Mouse (Mus musculus) frontal cortex, postnatal 10 days (tissue): ENCODE results near the gene Rarres2.
A peak's percentile ranks its signal among the peaks of the same experiment; 100 is the strongest.

Source experiments
- DNase-seq, 2 experiments: peaks; one replicate each; pipeline ENCODE4 v3.0.0; 2022; ENCODE audit warnings: low spot score in 2 of 2, mixed read lengths in 1 of 2

Rarres2 gene

DNA sequence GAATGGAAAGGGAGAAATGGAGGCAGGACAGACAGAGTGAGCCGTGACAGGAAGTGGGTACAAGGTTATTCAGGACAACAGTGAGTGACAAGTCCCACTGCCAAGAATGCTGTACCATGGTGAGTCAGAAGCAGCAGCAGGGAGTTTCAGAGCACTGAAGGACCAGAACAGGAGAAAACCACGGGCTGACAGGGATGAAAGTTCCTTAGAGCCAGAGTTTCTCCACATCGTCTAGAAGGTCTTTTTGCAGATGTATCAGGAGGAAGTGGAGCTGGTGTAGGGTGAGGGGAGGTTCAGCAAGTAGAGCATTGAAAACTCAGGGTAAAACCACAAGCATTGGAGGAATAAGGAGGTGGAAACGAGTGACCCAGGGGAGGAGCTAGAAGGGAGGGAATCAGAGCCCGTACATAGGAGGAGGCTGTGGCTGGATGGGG is 6.6 kb upstream of the Rarres2 start:
- DNase-seq: no peak

DNA sequence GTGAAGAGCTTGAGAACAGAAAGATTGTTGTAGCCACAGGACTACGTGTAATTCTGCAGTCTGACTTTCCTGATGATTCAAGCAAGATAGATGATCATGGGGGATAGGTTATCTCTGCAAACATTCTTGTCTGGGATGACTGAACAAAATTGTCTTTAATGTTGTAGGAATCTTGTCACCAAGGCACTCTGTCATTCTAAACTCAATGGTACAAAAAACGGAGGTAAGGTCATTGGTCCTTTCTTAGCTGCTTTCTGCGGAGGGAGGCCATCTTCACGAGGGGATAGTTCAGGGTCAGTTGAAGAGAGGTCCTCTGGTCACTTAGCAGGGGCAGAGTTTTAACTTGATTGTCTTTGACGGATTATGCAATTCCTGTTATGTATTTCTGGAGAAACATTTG is 6.1 kb upstream of the Rarres2 start:
- no peak for DNase-seq

DNA sequence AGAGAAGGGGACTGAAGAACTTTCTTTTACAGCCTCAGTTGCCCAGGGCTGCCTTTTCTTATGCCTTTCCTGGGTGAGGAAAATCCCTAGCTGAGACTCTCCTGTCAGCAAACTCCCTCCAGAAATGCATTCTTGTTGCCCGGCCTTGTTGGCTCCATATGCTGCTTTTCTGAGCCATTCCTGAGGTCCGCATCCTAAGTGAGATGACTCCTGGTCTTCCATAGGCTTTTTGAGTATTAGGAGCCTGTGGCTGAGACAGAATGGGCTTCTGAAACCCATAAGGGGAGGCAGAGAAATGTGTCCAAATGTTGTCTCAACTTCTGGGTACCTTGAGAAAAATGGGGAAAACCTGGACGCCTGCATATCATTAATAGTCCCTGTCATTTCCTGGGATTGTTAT is 1.4 kb upstream of the Rarres2 start:
- no peak for DNase-seq

DNA sequence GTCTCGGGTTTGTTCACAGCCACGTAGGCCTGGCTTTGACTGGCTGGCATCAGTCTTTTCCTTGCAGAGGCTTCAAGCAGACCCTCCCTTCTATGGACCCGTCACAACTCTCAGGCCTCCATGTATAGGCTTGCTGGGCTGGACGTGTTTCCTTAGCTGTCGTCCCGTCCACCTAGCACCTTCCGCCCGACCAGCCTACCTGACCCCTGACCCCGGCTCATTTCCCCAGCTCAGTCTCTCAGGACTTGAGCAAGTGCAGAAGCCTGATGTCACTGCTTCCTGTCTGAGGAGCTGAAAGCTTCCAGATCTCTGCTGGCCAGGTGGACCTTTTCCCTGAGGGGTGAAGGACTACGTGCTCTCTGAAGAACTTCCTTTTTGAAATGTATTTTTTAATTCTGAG is 691 bp upstream of the Rarres2 start:
- DNase-seq: no peak

DNA sequence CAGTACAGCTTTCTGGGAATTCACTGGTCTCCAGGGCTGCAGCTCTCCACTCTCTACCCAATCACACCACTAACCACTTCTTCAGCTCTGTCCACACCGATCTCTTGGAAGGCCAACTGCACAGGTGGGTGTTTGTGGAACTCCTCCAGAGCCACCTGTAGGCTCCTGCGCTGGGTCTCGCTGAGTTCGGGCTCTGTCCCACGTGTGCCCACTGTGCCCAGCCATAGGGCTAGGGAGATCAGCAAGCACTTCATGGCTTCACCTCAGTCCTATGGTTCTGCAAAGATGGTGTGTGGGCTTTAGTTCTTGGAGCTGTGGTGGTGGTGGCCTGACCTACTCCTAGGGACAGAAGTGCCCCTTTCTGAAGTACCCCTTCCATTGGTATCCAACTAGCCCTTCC is 575 bp downstream of the Rarres2 start:
- DNase-seq: no peak

DNA sequence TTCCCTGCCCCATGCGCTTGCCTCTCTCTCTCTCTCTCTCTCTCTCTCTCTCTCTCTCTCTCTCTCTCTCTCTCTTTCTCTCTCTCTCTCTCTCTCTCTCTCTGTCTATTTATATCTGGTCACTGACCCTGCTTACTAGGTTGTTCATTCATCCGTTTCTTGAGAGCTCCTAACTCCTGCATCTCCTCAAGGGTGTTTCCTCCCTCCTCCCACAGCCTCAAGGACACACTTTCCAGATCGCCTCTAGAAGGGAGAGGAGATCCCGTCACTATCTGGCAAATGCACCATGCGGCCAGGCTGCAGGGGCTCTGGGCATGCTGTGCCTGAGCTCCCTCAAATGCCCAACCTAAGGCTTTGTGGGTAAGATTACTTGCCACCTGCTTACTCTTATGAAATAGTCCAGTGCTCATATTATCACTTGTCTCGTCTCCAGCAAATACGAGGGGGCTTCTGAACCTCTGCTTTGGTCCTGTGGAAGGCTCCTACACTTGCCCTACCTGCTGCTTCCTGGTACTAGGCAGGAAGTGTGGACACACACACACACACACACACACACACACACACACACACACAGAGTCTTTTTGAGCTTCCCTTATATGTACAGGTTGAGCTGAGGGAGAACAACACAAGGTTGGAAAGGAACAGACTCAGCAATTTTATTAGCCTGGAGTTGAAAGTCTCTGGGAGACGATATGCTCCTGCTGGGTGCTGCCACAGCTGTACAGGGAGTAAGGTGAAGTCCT is 3.4 kb downstream of the Rarres2 start:
- DNase-seq: no peak

DNA sequence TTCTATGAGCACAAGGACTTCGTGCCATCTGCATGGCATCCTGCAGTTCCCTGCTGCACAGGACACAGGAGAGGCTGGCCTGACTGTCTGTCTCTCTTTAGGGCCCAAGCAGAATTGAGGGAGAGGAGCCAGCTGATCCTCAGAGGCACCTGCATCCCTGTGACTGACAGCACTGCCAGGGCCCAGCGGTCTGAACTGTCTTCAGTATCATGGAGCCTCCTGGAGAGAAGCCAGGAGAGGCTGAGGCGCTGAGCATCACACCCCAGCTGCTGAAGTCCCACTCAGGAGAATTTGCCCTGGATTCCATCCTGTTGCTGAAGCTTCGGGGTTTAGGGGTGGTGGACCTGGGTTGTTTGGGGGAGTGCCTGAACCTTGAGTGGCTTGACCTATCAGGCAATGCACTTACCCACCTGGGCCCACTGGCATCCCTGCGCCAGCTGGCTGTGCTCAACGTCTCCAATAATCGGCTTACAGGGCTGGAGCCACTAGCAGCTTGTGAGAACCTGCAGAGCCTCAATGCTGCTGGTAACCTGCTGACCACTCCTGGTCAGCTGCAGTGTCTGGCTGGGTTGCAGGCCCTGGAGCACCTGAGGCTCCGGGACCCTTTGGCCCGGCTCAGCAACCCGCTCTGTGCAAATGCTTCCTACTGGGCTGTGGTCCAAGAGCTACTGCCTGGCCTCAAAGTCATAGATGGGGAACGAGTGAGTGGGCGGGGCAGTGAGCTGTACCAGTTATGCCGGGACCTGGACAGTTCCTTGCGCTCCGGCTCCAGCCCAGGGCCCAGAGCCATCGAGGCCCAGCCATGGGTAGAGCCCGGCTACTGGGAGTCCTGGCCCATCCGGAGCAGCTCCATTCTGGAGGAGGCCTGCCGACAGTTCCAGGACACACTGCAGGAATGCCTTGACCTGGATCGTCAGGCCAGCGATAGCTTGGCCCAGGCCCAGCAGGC is 4.3 kb downstream of the Rarres2 start:
- no peak for DNase-seq

DNA sequence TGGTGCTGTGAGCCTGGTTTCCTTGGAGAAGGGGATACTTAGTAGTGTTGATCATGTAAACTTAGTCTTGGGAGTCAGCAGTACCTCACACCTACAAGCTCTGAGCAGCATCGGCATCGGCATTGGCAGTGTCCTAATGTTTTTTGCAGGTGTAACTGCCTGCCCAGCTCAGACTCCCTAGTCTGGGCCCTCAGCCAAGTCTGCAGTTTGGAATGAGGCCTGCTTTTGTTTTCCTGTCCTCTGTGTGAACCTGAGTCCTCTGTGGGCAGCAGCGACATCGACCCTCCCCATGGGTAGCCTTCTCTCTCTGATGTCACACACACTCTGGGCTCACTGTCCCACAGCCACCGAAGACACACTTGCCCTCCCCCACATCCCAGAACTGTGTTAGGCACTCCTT is 6.3 kb downstream of the Rarres2 start:
- no peak for DNase-seq

DNA sequence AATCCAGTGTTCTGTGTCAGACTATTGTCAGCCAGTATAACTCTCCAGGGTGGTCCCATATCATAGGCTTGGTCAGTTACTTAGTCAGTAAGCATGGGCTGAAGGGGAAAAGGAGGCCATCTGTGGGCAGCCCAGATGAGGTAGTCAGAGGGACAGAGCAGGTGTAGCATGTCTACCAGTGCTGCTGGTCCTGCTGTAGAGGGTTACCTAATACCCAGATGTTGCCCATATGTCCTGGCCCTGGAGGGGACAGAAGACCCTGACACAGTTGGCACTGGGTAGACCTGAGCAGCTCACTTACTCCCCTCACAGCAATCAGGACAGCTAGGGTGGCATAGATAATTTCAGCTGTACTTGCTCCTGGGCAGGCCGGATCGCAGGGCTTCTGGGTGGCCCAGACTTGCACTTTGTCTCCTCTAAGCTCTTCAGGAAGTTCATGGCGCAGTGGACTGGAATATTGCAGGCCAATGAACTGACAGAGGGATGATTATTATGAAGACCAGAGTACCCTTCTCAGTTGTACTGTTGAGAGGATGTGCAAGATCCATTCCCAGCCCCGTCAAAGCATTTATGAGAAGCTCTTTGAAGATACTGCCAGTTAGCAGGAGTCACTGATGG is 6.8 kb downstream of the Rarres2 start:
- no peak for DNase-seq

DNA sequence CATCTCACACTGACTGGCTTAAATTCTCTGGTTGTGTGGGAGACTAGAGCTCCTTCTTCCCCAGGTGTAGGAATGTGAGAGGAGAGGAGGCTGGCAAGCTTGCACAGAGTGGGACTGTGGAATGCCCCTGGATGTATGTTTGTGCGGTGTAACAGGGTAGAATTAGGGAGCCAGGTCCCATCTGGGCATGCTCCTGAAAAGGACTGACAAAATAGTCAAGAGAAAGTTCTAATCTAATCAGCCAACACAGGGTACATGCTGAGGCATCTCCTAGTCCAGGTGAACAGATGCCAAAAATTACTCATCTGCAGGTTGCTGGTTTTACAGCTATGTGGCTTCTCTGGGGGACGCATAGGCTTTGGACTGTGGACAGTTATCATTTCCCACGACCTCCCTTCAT is 16.6 kb downstream of the Rarres2 start:
- no peak for DNase-seq

DNA sequence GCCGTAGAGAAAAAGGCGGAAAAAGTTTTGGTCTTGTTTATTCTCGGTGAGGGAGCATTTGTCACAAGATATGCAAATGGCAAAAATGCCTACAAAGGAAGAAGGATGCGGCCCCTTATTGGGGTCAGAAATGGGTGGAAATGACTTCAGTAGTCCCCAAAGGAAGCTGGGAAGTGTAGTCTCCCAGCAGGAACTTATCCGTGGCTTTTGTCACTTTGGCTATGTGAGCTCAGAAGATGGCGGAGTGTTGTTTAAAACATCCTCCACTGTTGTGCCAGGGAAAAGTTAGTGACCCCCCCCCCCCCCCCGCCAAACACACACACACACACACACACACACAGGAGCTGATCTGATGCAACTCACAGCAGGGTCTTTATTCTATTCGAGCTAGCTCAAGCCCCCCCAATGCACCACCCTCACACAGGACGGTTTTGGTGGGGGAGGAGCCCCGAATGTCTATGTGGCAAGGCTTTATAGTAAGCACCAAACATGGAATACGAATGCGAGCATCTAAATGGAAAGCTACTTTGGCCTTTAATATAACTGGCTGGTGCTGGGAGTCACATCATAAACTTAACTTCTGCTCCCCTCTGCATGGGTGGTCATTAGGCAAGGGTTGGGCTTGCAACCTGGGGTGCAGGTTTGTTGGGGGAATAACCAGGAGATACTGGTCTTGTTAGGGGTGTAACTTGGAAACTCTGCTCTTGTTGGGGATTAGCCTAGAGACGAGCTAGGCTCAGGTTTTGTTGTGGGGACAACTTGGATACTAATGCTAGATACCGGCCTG is 17.3 kb downstream of the Rarres2 start:
- peak; percentile 52 to 61 for DNase-seq

DNA sequence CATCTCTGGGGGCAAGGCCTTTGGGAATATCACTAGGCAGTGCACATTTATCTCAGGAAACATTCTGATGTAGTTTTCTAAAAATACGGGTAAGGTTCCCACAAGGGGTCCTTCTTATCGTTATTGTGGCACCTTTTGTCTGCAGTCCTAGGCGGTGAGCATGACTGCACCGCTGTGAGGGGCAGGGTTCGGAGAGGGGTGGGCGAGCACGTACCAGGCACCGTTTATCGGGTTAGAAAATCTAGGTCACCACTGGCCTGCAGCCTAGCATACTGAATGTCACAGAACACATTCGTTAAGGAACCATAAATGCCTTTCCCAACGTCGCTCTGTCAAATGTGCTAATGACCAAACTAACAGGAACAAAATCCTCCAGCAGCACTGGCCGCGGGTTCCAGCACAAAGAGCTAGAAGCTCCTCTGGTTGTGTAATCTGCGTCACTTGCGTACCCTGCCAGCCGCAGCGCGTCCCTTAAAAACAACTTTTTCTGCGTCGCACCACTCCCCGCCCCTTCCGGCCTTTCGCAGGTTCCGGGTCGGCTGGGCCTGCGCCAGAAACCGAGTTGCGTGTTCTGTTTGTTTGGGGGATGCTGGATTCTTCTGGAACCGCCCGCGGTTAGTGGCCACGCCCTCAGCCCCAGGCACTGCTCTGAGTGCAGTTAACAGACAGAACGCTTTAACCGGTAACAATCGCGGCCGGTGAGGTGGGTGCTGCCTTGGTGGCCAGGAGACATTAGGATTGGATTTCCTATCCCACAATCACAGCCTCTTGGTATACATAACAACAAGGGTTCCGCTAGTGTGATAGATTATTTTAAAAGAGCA is 18.1 kb downstream of the Rarres2 start, which contains the start of gene Lrrc61:
Gene Lrrc61, plus strand, starts transcription at position 517 of the 824 bp plus-strand sequence.
- peak; percentile 94 to 96 for DNase-seq

DNA sequence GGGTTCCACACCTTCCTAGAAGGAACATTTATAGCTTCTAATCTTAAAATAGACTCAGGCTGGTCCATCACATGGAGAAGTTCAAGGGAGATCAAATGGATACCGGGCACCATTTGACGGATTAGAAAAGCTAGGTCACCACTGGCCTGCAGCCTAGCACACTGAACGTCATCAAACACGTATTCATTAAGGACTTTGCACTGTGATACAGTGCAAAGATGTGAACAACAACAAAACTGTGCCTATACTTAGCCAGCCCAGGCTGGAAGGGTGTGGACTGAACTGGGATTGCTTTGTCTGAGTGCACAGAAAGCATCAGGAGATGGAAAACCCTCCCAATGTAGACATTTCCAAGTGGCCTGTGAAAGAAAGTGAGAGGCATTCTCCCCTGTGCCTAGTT is 18.8 kb downstream of the Rarres2 start:
- no peak for DNase-seq

DNA sequence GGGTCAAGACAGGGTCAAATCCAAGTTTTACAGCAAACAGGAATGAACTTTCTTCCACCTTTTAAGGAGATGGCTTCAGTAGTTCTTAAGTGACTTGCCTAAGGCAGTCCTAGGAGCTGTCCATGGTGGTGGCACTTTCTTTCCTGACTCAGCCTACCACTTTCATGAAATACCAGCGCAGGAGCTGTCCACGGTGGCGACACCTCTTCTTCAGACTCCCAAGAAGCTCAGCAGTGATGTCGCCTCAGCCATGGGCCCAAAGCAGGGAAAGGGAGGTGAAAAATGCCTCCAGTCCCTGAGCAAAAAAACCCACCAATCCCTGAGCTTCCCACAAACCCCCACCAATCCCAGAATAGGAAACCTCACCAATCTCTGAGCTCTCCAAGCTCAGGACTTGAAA is 19.7 kb downstream of the Rarres2 start:
- DNase-seq: no peak

DNA sequence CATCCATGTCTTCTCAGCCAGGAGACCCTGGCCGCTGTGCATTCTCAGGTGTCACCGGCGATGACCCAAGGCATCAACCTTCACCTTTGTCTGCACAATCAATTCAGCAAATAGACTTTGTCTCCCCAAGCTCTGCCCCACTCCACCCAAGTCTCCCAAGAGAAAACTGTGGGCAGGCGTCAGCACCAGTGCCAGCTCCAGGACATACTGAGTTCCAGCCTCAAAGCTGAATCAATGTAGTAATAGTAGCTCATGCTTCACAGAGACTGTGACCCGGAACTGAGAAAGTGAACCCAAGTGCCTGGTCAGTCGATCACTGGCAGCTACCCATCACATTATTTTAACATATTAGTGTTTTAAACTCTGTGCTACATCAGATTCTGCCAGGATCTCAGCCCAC is 24.3 kb downstream of the Rarres2 start:
- DNase-seq: no peak

DNA sequence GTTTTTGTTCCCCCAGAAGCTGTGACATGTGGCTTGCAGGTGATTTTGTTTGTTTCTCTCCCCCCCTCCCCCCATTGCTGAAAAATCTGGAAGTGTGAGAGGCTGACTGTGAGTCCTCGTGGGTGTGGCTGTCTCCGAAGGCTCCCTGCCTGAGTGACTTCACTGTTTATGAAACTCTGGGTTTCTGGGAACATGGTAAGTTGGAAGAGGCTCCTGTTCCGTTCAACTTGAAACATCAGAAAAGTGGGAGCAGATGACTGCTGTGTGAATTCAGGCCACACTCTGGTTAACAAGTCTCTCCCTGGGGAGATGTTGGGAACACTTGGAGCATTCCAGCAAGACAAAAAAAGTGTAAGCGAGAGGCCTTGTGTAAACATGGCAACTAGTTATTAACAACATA is 25.7 kb downstream of the Rarres2 start:
- no peak for DNase-seq

DNA sequence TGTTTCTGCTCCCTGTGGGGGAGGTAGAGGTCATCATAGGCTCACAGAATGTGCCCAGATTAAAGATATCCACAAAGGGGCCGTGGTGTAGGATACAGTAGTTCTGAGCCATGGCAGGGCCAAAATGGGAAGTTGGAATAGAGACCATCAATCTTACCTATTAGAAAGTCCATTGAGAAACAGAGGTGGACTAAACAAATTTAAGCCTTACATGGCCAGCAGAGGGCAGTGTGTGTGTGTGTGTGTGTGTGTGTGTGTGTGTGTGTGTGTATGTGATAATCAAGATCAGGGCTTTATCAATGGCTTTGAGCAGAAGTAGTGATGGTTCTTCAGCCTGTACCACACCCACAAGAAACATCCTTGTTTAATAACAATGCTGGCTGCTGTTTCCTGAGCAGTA is 26.3 kb downstream of the Rarres2 start:
- DNase-seq: no peak

DNA sequence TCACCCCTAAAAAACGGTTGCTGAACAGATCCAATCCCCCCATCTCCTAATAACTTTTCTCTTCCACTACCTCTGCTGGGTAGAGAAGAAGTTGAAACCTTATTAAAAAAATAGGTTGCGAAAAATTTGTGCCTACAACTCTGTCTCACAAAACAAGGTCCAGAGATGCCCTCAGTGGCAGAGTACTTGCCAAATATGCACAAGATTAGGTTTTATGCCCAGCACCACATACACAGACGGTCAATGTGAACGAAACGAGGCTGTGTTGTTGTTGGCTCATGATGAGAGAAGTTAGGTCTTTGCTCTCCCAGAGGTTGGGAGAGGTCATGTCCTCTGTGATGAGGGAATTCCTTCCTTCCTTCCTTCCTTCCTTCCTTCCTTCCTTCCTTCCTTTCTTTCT is 27.3 kb downstream of the Rarres2 start:
- DNase-seq: no peak

DNA sequence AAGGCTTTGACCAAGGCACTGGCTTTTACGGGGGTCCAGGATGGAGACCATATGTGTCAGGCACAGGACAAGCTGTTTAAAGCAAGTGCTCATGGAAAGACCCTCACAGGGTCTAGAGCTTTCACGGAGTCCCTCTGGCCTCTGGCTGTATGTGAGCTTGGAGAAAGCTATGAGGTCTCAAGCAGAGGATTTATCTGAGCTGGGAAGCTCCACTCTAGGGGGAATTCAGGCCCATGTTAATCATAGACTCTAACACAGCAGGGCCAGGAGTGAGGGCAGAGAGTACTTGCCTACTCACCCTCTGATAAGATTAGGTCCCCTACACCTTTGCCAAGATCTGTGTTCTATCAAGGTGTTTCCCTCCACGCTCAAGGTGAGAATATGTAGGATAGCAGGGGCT is 30.0 kb downstream of the Rarres2 start:
- DNase-seq: no peak

DNA sequence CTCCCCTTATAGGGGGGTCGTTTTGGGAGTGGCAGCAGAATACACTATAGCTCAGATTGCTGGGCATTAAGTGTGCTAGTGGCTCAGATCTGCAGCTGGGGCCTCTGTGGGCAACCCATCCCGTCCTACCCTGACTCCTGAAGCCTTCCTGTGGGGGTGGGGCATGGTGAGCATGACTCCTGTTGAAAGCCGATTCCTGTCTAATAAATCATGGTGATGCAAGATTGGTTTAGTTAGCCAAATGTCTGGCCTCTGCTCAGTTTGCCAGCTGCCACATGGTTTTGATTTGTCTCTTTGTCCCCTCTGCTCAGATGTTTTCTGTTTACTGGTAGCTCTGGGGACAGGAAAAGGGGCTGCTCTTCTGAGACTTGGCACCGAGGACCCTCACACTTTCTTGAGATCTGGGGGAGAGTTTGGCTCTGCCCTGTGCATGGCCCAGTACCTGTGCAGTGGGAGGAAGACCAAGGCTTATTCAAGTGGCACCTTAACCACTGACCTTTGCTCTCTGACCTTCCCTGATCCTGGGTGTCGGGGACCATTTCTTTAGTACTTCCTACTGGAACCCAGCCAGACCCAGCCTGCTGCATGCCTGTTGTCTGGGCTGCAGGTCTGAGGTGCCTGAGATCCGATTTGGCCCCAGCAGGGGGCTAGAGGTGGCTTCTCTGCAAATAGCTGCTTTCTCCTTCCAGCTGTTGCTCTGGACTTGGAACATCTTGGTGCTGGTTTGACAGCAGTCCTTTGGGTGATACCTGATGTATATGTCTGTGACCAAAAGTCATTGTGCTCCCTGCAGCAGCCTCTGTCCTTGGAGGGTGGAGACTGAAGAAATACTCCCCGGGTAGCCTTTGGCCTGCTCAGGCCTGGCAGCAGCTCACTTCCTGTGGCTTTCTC is 30.8 kb downstream of the Rarres2 start:
- peak in 1 of 2 experiments; percentile 8 for DNase-seq
